Mouse (Mus musculus) limb, embryonic 11.5 days (tissue): Measurements from ENCODE around the gene Hist1h3b. TPM values are rescaled to one million over a fixed set of nuclear protein-coding genes. Genes with fewer than 3 reads are reported as not detected.
A peak's percentile ranks its signal among the peaks of the same experiment; 100 is the strongest.
"Not testable (repeated sequence)": the region's sequence is repeated elsewhere in the genome, so short reads cannot be mapped to it uniquely, and the experiment has no call there.

Experiments used
- ATAC-seq: fragments of 200-750 bp; cut with Nextera tagmentation; 2 replicates; pipeline ENCODE4 v1.8.0; 2017; ENCODE audit warnings: low read depth; ENCODE audit not compliant: insufficient number of reproducible peaks, low FRiP score, low TSS enrichment
- DNase-seq: peaks from one replicate; pipeline ENCODE4 v3.0.0-alpha.2; 2015; ENCODE audit warnings: low spot score
- H3K27ac ChIP-seq: fragments of 300-500 bp; sonication (generic); replicated peaks from 2 replicates; pipeline ENCODE4 v1.5.1; 2014; ENCODE audit warnings: low read depth, mild to moderate bottlenecking, low read length
- H3K27me3 ChIP-seq: fragments of 300-500 bp; sonication (generic); 2 replicates; pipeline ENCODE4 v1.6.1; 2014; ENCODE audit warnings: mild to moderate bottlenecking, low read length, mixed read lengths; ENCODE audit not compliant: control insufficient read depth, insufficient read depth
- H3K36me3 ChIP-seq: fragments of 300-500 bp; sonication (generic); 2 replicates; pipeline ENCODE4 v1.6.1; 2014; ENCODE audit warnings: mild to moderate bottlenecking, low read length, moderate library complexity, mixed read lengths; ENCODE audit not compliant: control insufficient read depth, insufficient read depth
- H3K4me1 ChIP-seq: fragments of 300-500 bp; sonication (generic); 2 replicates; pipeline ENCODE4 v1.6.1; 2014; ENCODE audit warnings: low read length, mixed read lengths; ENCODE audit not compliant: control insufficient read depth, insufficient read depth
- H3K4me2 ChIP-seq: fragments of 300-500 bp; sonication (generic); 2 replicates; pipeline ENCODE4 v1.6.1; 2014; ENCODE audit warnings: low read depth, mild to moderate bottlenecking, moderate library complexity; ENCODE audit not compliant: severe bottlenecking
- H3K4me3 ChIP-seq: fragments of 300-500 bp; sonication (generic); 2 replicates; pipeline ENCODE4 v1.5.1; 2014; ENCODE audit warnings: low read depth, low read length
- H3K9ac ChIP-seq: fragments of 300-500 bp; sonication (generic); 2 replicates; pipeline ENCODE4 v1.6.1; 2014; ENCODE audit warnings: mild to moderate bottlenecking, low read length
- H3K9me3 ChIP-seq: fragments of 300-500 bp; sonication (generic); 2 replicates; pipeline ENCODE4 v1.6.1; 2016; ENCODE audit warnings: low read length; ENCODE audit not compliant: control insufficient read depth
- WGBS: fragments of 180-500 bp; shearing (Covaris S2); extraction: QIAGEN DNeasy Blood & Tissue Kit; methylation state at CpG from one replicate; pipeline ENCODE4 v1.1.7; 2014; 5-methylcytosine and 5-hydroxymethylcytosine counted together
- polyA plus RNA-seq: library from polyadenylated mRNA; unstranded; fragments of >200 nt; fragmentation: Nextera tagmentation; extraction: Ambion mirVana; gene quantifications from 2 replicates; pipeline ENCODE4 v1.2.1, GENCODE M21; 2014

The Hist1h3b gene
- polyA plus RNA-seq, 1 experiment from 2014 or later, result 12.0 TPM

- H3K4me2 ChIP-seq, result peak overlapping the region; percentile 55
- no peaks in the 10 kb centered on the region for H3K27me3 ChIP-seq
- H3K36me3 ChIP-seq, result no peaks in the 10 kb centered on the region
- peak overlapping the region; percentile 62 for H3K9ac ChIP-seq
- DNase-seq, result peak; percentile 61
- no peak for ATAC-seq
- 6% methylated on average over 7 of the region's 13 CpGs for WGBS
- H3K9me3 ChIP-seq, result no peaks in the 10 kb centered on the region
- peak overlapping the region; percentile 28 for H3K4me3 ChIP-seq
- H3K27ac ChIP-seq, result peak overlapping the region; percentile 99
- no peaks in the 10 kb centered on the region for H3K4me1 ChIP-seq
Observed at GRCm38 (mm10) chr13:23747081-23747891, 4.8 kb upstream of the Hist1h3b start.

DNA sequence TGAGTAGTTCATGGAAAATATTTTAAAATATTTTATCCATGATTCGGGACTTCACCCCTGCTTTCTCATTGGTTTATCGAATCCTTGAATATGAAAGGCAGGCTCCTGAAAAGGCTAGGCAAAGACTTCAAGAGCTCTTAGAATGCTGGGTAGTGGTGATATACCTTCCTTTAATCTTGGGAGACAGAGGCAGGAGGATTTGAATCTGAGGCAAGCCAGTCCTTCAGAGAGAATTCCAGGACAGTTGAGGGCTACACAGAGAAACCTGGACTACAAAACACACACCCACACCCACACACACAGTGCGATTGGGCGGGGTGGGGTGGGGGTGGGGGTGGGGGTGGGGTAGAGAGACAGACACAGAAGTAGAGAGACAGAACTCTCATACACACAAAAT, 4.2 kb upstream of the Hist1h3b start:
- WGBS, result 11% methylated on average over 4 of the region's 4 CpGs
- ATAC-seq (no peak), DNase-seq (no peak)
- Histone ChIP-seq H3K27me3 (no peaks in the 10 kb centered on the region), H3K9me3 (no peaks in the 10 kb centered on the region), H3K4me1 (no peaks in the 10 kb centered on the region), H3K9ac (peak overlapping the region; percentile 62; the same call in 1 of the 2 replicates), H3K4me2 (peak overlapping the region; percentile 55), H3K36me3 (no peaks in the 10 kb centered on the region), H3K4me3 (no peak overlapping the region), H3K27ac (peak overlapping the region; percentile 99)

DNA sequence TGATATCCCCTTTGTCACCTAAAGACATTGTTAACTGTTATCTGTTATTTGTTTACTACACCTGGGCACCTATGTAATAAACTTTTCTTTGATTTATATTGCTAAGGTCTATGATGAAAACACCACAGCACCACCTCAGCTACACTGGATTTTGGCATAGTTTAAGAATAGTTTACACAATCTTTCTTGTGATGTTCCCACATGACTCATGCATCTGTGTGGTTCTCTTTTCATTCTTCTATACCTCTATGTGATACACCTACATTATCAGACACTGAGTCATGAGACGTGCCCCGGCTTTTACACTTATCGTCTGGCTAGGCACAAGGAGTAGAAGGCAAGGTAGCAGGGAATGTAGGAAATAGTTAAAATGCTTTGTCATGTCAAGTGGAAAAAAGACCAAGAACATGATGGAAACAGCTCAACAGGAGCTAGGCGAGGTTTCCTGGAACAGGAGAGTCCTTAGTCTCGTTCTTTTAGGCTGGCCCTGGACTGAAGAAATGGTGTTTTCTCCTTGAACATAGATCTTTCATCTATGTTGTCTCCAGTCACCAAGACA, 2.4 kb upstream of the Hist1h3b start:
- H3K4me2 ChIP-seq, result no peak overlapping the region
- no peaks in the 10 kb centered on the region for H3K27me3 ChIP-seq
- peak overlapping the region; percentile 79 for H3K27ac ChIP-seq
- ATAC-seq (no peak), DNase-seq (no peak)
- H3K36me3 ChIP-seq, result no peaks in the 10 kb centered on the region
- H3K4me3 ChIP-seq, result no peak overlapping the region
- H3K9me3 ChIP-seq, result no peaks in the 10 kb centered on the region
- no peak overlapping the region for H3K9ac ChIP-seq
- WGBS, result 87% methylated on average over 5 of the region's 5 CpGs
- H3K4me1 ChIP-seq, result peaks cover 3% of the 10 kb centered on the region; the same call in 1 of the 2 replicates

DNA sequence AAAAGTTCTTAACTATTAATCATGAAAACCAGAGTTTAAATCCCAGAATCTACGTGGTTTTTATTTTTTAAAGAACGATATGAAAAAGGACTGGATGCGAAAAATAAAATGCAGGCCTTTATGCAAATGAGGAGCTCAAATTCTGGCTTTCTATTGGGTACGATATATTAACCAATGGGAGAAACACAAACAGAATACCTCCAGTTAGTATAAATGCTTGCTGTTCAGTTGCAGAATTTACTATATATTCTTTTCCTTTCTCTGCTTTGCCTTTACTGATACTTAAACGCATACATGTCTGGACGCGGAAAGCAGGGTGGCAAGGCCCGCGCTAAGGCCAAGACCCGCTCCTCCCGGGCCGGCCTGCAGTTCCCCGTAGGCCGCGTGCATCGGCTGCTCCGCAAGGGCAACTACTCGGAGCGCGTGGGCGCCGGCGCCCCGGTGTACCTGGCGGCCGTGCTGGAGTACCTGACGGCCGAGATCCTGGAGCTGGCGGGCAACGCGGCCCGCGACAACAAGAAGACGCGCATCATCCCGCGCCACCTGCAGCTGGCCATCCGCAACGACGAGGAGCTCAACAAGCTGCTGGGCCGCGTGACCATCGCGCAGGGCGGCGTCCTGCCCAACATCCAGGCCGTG, 1.1 kb upstream of the Hist1h3b start, which contains the start of gene Hist1h2ab:
TSS of gene Hist1h2ab (plus strand) at position 288 of the 639 bp plus-strand sequence.
- not testable (repeated sequence) for H3K27me3 ChIP-seq, H3K4me1 ChIP-seq, H3K36me3 ChIP-seq, H3K9me3 ChIP-seq
- peak within 1 kb of the TSS; percentile 57 for H3K4me2 ChIP-seq
- peak within 1 kb of the TSS; percentile 68 for H3K9ac ChIP-seq
- 3% methylated on average over 26 of the region's 47 CpGs for WGBS
- peak within 1 kb of the TSS; percentile 38 for H3K4me3 ChIP-seq
- H3K27ac ChIP-seq, result peak within 1 kb of the TSS; percentile 96
- ATAC-seq, result peak; percentile 50; the same call in 1 of the 2 replicates
- peak; percentile 84 for DNase-seq

DNA sequence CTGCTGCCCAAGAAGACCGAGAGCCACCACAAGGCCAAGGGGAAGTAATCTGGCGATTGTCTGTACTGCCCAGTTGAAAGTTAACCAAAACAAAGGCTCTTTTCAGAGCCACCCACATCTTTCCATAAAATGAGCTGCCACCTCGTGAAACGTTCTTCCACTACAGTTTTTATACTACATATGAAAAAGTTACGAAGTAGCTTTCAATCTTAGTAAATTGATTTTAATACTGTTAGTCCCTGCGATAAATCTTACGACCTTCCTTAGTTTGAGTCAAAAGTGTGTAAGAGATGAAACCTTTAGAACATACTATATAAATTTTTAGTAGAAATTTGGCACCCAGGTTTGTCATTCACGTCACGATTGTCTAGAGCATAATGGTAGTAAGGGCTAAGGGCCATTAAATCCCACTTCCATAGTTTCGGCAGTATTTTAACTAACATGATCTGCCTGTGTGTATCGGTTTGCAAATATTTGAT, 550 bp upstream of the Hist1h3b start:
- Histone ChIP-seq H3K36me3 (no peaks in the 10 kb centered on the region), H3K9ac (peak overlapping the region; percentile 68), H3K27me3 (no peaks in the 10 kb centered on the region), H3K4me2 (peak overlapping the region; percentile 57), H3K4me1 (peaks cover 3% of the 10 kb centered on the region; the same call in 1 of the 2 replicates), H3K9me3 (no peaks in the 10 kb centered on the region), H3K4me3 (peak overlapping the region; percentile 38), H3K27ac (peak overlapping the region; percentile 96)
- no peak; the same call in 1 of the 2 replicates for ATAC-seq
- 1% methylated on average over 11 of the region's 11 CpGs for WGBS
- peak; percentile 62 for DNase-seq

- no peaks in the 10 kb centered on the region for H3K36me3 ChIP-seq
- peaks cover 6% of the 10 kb centered on the region; the same call in 1 of the 2 replicates for H3K4me1 ChIP-seq
- no peaks in the 10 kb centered on the region for H3K9me3 ChIP-seq
- H3K4me3 ChIP-seq, result peak overlapping the region; percentile 27
- H3K4me2 ChIP-seq, result peak overlapping the region; percentile 56
- no peak for ATAC-seq
- no peaks in the 10 kb centered on the region for H3K27me3 ChIP-seq
- 6% methylated on average over 6 of the region's 6 CpGs for WGBS
- H3K27ac ChIP-seq, result peak overlapping the region; percentile 83
- DNase-seq, result no peak
- peak overlapping the region; percentile 72 for H3K9ac ChIP-seq
Observed at GRCm38 (mm10) chr13:23752742-23753172, 690 bp downstream of the Hist1h3b start.

- Histone ChIP-seq H3K4me3 (no peak overlapping the region), H3K4me1 (peaks cover 6% of the 10 kb centered on the region; the same call in 1 of the 2 replicates), H3K9me3 (no peaks in the 10 kb centered on the region), H3K27me3 (no peaks in the 10 kb centered on the region), H3K4me2 (peak overlapping the region; percentile 56), H3K27ac (peak overlapping the region; percentile 83), H3K36me3 (no peaks in the 10 kb centered on the region), H3K9ac (no peak overlapping the region)
- 63% methylated on average over 4 of the region's 4 CpGs for WGBS
- ATAC-seq, result no peak
- no peak for DNase-seq
Observed at GRCm38 (mm10) chr13:23753314-23754078, 1.4 kb downstream of the Hist1h3b start.

DNA sequence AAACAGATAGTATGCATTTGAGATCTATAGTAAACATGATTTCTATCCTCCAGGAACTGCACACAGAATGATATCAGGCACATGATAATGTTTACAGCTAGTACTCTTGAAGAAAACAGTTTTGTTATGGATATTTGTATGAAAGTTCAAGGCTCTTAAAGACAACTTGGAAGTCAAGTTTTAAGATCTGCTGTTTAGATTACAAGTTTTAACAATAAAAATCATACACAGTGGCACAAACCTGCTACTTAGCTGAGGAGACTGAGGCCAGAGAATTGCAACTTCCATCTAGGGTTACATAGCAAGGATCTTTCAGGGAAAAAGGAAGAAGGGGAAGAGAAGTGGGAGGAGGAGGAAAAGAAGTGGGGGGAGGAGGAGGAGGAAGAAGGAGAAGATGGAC, 2.9 kb downstream of the Hist1h3b start:
- H3K4me1 ChIP-seq, result peaks cover 6% of the 10 kb centered on the region; the same call in 1 of the 2 replicates
- H3K4me2 ChIP-seq, result no peak overlapping the region
- H3K4me3 ChIP-seq, result no peak overlapping the region
- DNase-seq, result no peak
- H3K27me3 ChIP-seq, result no peaks in the 10 kb centered on the region
- H3K27ac ChIP-seq, result no peak overlapping the region
- no peaks in the 10 kb centered on the region for H3K9me3 ChIP-seq
- no peak for ATAC-seq
- H3K9ac ChIP-seq, result no peak overlapping the region
- H3K36me3 ChIP-seq, result no peaks in the 10 kb centered on the region
